Mouse (Mus musculus): ENCODE data around the gene Ttyh3. TPM values are rescaled to one million over a fixed set of nuclear protein-coding genes. Genes with fewer than 3 reads are reported as not detected.

Gene Ttyh3
- polyA plus RNA-seq, 1 experiment from 2014 or later = 72.3 TPM

DNA sequence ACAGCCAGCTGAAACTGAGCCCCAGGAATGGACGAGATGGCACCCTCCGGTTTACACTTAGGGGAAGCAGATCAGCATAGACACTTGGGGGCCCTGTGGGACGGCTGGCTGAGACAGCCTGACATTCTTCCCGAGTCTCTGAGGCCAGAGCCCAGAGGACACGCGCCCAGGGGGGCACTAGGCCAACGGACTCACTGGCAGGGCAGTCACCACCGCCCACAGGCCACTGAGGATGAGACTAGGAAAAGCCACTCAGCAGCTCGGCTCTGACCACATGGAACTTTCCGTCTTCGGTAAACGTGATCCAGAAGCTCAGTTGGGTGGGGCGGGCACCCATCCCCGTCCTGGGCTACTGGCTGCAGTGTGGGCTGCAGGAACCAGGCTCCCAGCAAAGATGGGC, 9.0 kb downstream of the Ttyh3 start:
- H3K36me3 ChIP-seq = peaks cover 69% of the 10 kb centered on the region
- H3K9ac ChIP-seq = no peak overlapping the region
- no peaks in the 10 kb centered on the region for H3K9me3 ChIP-seq
- H3K27ac ChIP-seq (replicated peaks) = peak overlapping the region; percentile 56; the same call in 1 of the 2 replicates
- peaks cover 88% of the 10 kb centered on the region for H3K4me1 ChIP-seq (replicated peaks)
- H3K27me3 ChIP-seq = no peaks in the 10 kb centered on the region
- no peak for ATAC-seq (ENCODE audit: low read depth)
- 76% methylated on average over 14 of the region's 14 CpGs for WGBS
- H3K4me2 ChIP-seq = no peak overlapping the region
- H3K4me3 ChIP-seq = no peak overlapping the region

DNA sequence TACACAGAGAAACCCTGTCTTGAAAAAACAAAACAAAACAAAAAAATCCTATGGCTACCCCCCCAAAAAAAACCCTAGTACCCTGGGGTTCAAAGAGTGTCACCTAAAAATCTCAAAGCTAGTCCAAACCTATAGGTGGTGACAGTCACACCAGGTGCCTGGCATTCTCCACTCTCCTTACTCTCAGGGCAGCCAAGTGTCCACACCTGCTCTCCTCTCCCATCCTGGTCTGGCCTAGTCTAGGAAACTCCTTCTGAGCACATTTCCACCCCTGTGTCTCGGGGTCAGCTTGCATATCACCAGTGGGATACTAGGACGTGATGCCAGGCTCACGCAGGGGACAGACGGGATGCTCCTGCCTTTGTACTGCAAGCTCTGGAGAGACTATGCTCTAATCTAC, 9.5 kb downstream of the Ttyh3 start:
- Histone ChIP-seq H3K4me2 (no peak overlapping the region), H3K4me3 (no peak overlapping the region), H3K36me3 (peaks cover 70% of the 10 kb centered on the region), H3K27me3 (no peaks in the 10 kb centered on the region), H3K9ac (no peak overlapping the region), H3K27ac (replicated peaks) (peak overlapping the region; percentile 56), H3K9me3 (no peaks in the 10 kb centered on the region), H3K4me1 (replicated peaks) (peaks cover 82% of the 10 kb centered on the region)
- ATAC-seq (ENCODE audit: low read depth) = no peak
- 82% methylated on average over 4 of the region's 4 CpGs for WGBS

DNA sequence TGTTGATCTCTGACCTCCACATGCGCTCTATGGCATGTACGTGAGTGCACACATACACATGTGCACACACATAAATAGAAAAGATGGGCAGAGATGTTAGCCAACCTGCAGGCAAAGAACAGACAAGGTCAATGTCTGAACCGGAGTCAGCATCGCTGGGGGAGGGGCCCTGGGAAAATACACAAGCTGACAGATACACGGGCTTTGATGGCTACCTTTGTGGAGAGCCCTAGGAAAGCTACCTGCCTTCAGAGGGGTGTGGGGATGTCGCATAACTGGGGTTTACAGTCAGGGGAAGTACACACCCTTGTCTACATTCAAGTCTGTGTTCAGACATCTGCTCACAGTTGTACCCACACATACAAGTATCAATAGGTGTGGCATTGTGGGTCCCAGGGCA, 10.3 kb downstream of the Ttyh3 start:
- Histone ChIP-seq H3K36me3 (peaks cover 70% of the 10 kb centered on the region), H3K4me1 (replicated peaks) (peaks cover 74% of the 10 kb centered on the region)

GRCm38 (mm10) chr5:140637989-140638388, 10.8 kb downstream of the Ttyh3 start:
- no peaks in the 10 kb centered on the region for H3K27me3 ChIP-seq
- H3K4me2 ChIP-seq = no peak overlapping the region
- H3K27ac ChIP-seq (replicated peaks) = no peak overlapping the region
- no peak for ATAC-seq (ENCODE audit: low read depth)
- peaks cover 74% of the 10 kb centered on the region for H3K36me3 ChIP-seq
- peaks cover 69% of the 10 kb centered on the region for H3K4me1 ChIP-seq (replicated peaks)
- no peak overlapping the region for H3K4me3 ChIP-seq
- no peaks in the 10 kb centered on the region for H3K9me3 ChIP-seq
- WGBS = 93% methylated on average over 3 of the region's 3 CpGs
- H3K9ac ChIP-seq = 0 out of 2 replicates have a peak overlapping the region, but pooled peaks have one; percentile 34

More for the DNA sequence above, 10.3 kb downstream of the Ttyh3 start:
- no peak overlapping the region for H3K4me3 ChIP-seq
- ATAC-seq (ENCODE audit: low read depth) = no peak
- H3K27me3 ChIP-seq = no peaks in the 10 kb centered on the region
- H3K4me2 ChIP-seq = no peak overlapping the region
- H3K27ac ChIP-seq (replicated peaks) = no peak overlapping the region
- no peaks in the 10 kb centered on the region for H3K9me3 ChIP-seq
- H3K9ac ChIP-seq = no peak overlapping the region
- WGBS = 90% methylated on average over 6 of the region's 6 CpGs

DNA sequence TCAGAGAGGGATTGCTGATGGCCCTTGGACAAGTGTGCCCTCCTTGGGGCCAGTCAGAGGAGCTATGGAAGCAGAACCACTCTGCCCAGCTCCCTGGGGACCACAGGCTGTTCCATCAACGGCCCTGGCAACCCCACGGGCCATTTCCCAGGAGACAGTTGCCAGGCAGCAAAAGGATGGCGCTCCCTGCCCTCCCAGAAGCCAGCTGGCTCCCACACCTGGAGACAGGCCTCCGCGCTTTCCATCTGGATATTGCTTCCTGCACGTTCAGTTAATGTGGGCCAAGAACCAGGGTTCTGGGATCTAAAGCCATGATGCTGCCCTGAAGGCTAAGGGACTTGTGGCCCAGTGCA, 11.8 kb downstream of the Ttyh3 start:
- Histone ChIP-seq H3K9ac (peak overlapping the region; percentile 18; the same call in 1 of the 2 replicates), H3K36me3 (peaks cover 83% of the 10 kb centered on the region)
- ATAC-seq (ENCODE audit: low read depth) = no peak

GRCm38 (mm10) chr5:140636316-140637057, 12.3 kb downstream of the Ttyh3 start:
- H3K9ac ChIP-seq = peak overlapping the region; percentile 18; the same call in 1 of the 2 replicates
- H3K27ac ChIP-seq (replicated peaks) = peak overlapping the region; percentile 72
- H3K36me3 ChIP-seq = peaks cover 88% of the 10 kb centered on the region
- H3K4me1 ChIP-seq (replicated peaks) = peaks cover 54% of the 10 kb centered on the region
- 85% methylated on average over 7 of the region's 7 CpGs for WGBS
- ATAC-seq (ENCODE audit: low read depth) = no peak
- no peaks in the 10 kb centered on the region for H3K9me3 ChIP-seq
- H3K4me2 ChIP-seq = peak overlapping the region; percentile 2; the same call in 1 of the 2 replicates
- H3K4me3 ChIP-seq = no peak overlapping the region
- H3K27me3 ChIP-seq = no peaks in the 10 kb centered on the region

More for the DNA sequence above, 11.8 kb downstream of the Ttyh3 start:
- Histone ChIP-seq H3K27me3 (no peaks in the 10 kb centered on the region), H3K4me1 (replicated peaks) (peaks cover 60% of the 10 kb centered on the region), H3K9me3 (no peaks in the 10 kb centered on the region), H3K27ac (replicated peaks) (peak overlapping the region; percentile 72), H3K4me2 (peak overlapping the region; percentile 2; the same call in 1 of the 2 replicates), H3K4me3 (no peak overlapping the region)
- 43% methylated on average over 6 of the region's 6 CpGs for WGBS

DNA sequence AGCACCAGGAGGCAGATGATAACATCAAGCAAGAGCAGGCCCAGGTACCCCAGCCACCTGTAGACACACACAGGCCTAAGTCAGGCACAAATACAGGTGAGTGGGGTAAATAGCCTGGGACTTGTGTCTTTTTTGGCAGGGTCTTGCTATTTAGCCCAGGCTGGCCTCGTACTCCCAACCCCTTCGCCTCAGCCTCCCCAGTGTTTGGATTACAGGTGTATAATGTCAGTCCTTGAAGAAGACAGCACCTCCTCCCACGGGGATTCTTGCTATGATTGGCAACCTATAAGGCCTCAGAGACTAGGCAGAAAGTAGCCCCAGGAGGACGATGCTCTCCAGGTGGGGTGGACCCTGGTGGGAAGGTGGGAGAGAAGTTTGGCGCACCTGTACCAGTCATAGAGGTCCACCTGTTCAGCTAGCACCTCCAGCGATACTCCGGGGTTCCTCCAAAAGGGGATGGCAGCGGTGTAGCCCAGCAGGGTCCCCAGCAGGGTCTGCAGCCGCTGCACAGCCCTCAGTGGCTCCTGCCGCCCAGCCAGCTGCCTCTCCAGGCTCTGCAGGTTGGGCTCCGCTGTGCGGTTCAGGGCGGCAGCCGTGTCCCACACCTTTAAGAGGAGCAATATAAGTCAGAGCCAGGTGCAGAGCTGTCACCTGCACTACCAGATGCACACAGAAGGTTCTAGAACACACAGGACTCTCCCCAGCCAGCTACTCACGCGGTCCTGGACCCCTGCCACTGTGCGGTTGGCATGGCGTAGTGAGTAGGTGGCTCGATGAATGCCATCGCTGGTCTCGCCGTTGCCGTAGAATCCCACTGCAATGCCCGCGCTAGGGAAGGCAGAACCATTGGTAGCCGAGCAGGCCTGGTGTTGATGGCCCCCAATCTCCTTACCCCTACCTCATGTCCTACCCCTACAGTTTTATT, 13.8 kb downstream of the Ttyh3 start:
- Histone ChIP-seq H3K36me3 (peaks cover 97% of the 10 kb centered on the region), H3K4me2 (no peak overlapping the region), H3K9ac (no peak overlapping the region), H3K27ac (replicated peaks) (no peak overlapping the region), H3K4me1 (replicated peaks) (peaks cover 40% of the 10 kb centered on the region), H3K9me3 (no peaks in the 10 kb centered on the region), H3K4me3 (no peak overlapping the region), H3K27me3 (no peaks in the 10 kb centered on the region)
- no peak for ATAC-seq (ENCODE audit: low read depth)
- WGBS = 88% methylated on average over 26 of the region's 26 CpGs

- Histone ChIP-seq H3K9me3 (no peaks in the 10 kb centered on the region), H3K4me2 (no peak overlapping the region), H3K9ac (no peak overlapping the region), H3K4me1 (replicated peaks) (peaks cover 25% of the 10 kb centered on the region), H3K27ac (replicated peaks) (0 out of 2 replicates have a peak overlapping the region, but pooled peaks have one; percentile 6), H3K36me3 (peaks cover 98% of the 10 kb centered on the region), H3K4me3 (no peak overlapping the region), H3K27me3 (no peaks in the 10 kb centered on the region)
- ATAC-seq (ENCODE audit: low read depth) = no peak
- 92% methylated on average over 7 of the region's 7 CpGs for WGBS
Observed at GRCm38 (mm10) chr5:140633432-140633831, 15.4 kb downstream of the Ttyh3 start.

GRCm38 (mm10) chr5:140628995-140629394, 19.8 kb downstream of the Ttyh3 start:
- Histone ChIP-seq H3K36me3 (peaks cover 96% of the 10 kb centered on the region), H3K4me1 (replicated peaks) (no peaks in the 10 kb centered on the region), H3K9me3 (no peaks in the 10 kb centered on the region), H3K9ac (no peak overlapping the region), H3K27me3 (no peaks in the 10 kb centered on the region), H3K4me2 (no peak overlapping the region), H3K27ac (replicated peaks) (no peak overlapping the region), H3K4me3 (no peak overlapping the region)
- 93% methylated on average over 9 of the region's 9 CpGs for WGBS
- no peak for ATAC-seq (ENCODE audit: low read depth)

DNA sequence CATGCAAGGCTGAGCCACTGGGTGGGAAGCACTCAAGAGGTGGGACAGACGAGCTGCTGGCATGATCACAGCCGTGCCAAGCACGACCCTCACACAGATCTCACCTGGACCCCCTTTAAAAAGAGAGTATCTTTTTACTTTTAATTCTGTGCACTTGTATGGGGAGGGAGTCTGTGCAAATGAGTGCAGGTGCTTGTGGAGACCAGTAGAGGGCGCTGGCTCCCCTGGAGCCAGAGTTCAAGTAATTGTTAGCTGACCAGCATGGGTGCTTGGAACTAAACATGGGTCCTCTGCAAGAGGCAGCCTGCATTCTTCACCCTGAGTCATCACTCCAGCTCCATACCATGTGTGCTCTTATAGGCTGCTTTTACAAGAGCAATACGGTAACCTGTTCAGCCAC, 21.3 kb downstream of the Ttyh3 start:
- 0 out of 2 replicates have a peak, but pooled peaks cover 3% of the 10 kb centered on the region for H3K4me1 ChIP-seq (replicated peaks)
- 91% methylated on average over 5 of the region's 5 CpGs for WGBS
- no peaks in the 10 kb centered on the region for H3K27me3 ChIP-seq
- no peak overlapping the region for H3K4me3 ChIP-seq
- H3K9ac ChIP-seq = no peak overlapping the region
- ATAC-seq (ENCODE audit: low read depth) = no peak
- no peak overlapping the region for H3K27ac ChIP-seq (replicated peaks)
- H3K36me3 ChIP-seq = peaks cover 96% of the 10 kb centered on the region
- H3K9me3 ChIP-seq = no peaks in the 10 kb centered on the region
- no peak overlapping the region for H3K4me2 ChIP-seq

DNA sequence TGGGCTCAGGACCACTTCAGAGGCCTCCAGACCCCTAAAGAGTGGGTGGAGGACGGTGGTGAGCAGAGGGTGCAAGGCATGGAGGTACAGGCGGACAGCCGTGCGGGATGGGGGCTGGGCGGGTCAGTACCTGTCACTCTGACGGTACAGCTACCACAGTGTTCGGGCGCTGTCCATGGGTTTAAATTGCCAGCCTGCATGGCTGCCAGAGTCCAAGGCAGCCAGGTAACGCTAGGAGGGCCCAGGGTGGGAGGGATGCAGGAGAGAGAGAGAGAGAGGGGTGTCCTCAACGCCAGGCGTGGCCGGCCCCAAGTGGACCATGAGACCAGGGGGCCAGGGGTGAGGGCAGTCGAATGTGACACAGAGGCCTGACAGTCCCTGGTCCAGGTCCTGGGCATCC, 23.9 kb downstream of the Ttyh3 start:
- Histone ChIP-seq H3K36me3 (peaks cover 85% of the 10 kb centered on the region), H3K4me1 (replicated peaks) (peaks cover 19% of the 10 kb centered on the region), H3K27me3 (no peaks in the 10 kb centered on the region), H3K9ac (no peak overlapping the region), H3K27ac (replicated peaks) (no peak overlapping the region), H3K9me3 (no peaks in the 10 kb centered on the region), H3K4me3 (no peak overlapping the region), H3K4me2 (no peak overlapping the region)
- WGBS = 95% methylated on average over 13 of the region's 13 CpGs
- no peak for ATAC-seq (ENCODE audit: low read depth)

GRCm38 (mm10) chr5:140624238-140624637, 24.6 kb downstream of the Ttyh3 start:
- WGBS = 95% methylated on average over 5 of the region's 5 CpGs
- H3K9me3 ChIP-seq = no peaks in the 10 kb centered on the region
- ATAC-seq (ENCODE audit: low read depth) = no peak
- no peak overlapping the region for H3K4me3 ChIP-seq
- peaks cover 19% of the 10 kb centered on the region for H3K4me1 ChIP-seq (replicated peaks)
- peaks cover 78% of the 10 kb centered on the region for H3K36me3 ChIP-seq
- no peak overlapping the region for H3K27ac ChIP-seq (replicated peaks)
- H3K4me2 ChIP-seq = no peak overlapping the region
- no peaks in the 10 kb centered on the region for H3K27me3 ChIP-seq
- H3K9ac ChIP-seq = no peak overlapping the region

Data from neural tube, embryonic 13.5 days (tissue).